Mouse (Mus musculus) embryo, embryonic 9.5 days (tissue): ENCODE results near the gene Sbp.

Experiments
- DNase-seq: peaks from one replicate; pipeline ENCODE4 v3.0.0-alpha.2; 2017; ENCODE audit errors: extremely low spot score

Gene Sbp

GRCm38 (mm10) chr17:23992789-23993553 is 51.5 kb downstream of the Sbp start:
- peak; percentile 14 for DNase-seq

GRCm38 (mm10) chr17:23993559-23994428 is 52.3 kb downstream of the Sbp start:
- DNase-seq = peak; percentile 93

- DNase-seq = no peak
These were observed 53.2 kb downstream of the Sbp start for GRCm38 (mm10) chr17:23994667-23995066.
